Mouse (Mus musculus): ENCODE measurements around the gene Gm36210. TPM values are rescaled to one million over a fixed set of nuclear protein-coding genes. Genes with fewer than 3 reads are reported as not detected.

Gene Gm36210
- total and polyA plus RNA-seq, 3 experiments: 0.18 to 0.29 TPM; not detected in 1

DNA sequence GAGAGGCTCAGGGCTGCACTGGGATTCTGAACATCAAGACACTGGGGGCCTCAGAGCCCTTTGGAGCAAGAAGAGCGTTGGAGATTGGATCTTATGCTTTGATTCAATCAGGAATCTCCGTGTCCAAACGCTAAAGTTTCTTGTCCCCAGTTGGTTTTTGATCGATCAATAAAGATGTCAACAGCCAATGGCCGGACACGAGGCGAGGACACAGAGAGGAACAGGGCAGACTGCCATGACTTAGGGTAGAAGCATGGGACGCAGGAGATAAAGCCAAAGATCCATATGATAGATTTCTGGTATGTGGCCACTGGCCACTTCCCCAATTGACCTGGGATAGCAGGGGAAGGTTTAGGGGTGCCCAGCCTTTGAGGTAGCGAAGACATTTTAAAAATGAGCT lies 49.8 kb downstream of the Gm36210 start:
- DNase-seq: no peak
- no peak overlapping the region for H3K4me3 ChIP-seq
- 85% methylated on average over 9 of the region's 9 CpGs for WGBS
- TF ChIP-seq EP300 (IDR thresholded peaks at IDR 0.05; ENCODE audit: insufficient read depth, low read depth, low read length): no peak
- no peak for TF ChIP-seq CTCF (IDR thresholded peaks at IDR 0.05)
- no peak for TF ChIP-seq POLR2A (IDR thresholded peaks at IDR 0.05; ENCODE audit: insufficient read depth, low read depth, low read length)
- intact Hi-C loops (cut with DNase I): no loop called here
- no peak overlapping the region for H3K9ac ChIP-seq (ENCODE audit: low read depth, low read length)
- no peaks in the 10 kb centered on the region for H3K4me1 ChIP-seq (ENCODE audit: control insufficient read depth, insufficient read depth, low read length)
- H3K27me3 ChIP-seq (ENCODE audit: control insufficient read depth, insufficient read depth, low read length): no peaks in the 10 kb centered on the region
- no peaks in the 10 kb centered on the region for H3K36me3 ChIP-seq (ENCODE audit: control insufficient read depth, insufficient read depth, low read length)
- no peaks in the 10 kb centered on the region for H3K79me2 ChIP-seq (replicated peaks; ENCODE audit: control insufficient read depth, insufficient read depth, low read length)
- H3K27ac ChIP-seq: no peak overlapping the region

DNA sequence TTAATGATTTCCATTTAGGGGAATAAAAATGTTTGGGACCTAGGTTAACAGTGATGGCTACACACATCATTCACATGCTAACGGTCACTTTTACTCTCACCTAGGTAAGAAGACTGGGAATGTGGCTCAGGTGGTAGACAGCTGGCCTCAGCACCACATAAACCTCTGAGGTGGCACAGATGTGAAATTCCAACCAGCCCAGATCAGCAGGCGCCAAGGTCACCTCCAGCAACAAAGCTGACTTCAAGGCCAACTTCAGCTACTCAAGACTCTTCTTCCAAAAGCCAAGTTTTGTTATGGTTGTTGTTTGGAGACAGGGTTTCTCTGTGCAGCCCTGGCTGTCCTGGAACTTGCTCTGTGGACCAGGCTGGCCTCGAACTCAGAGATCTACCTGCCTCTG lies 52.7 kb downstream of the Gm36210 start:
- no peak overlapping the region for H3K9ac ChIP-seq (ENCODE audit: low read depth, low read length)
- no peaks in the 10 kb centered on the region for H3K27me3 ChIP-seq (ENCODE audit: control insufficient read depth, insufficient read depth, low read length)
- no peaks in the 10 kb centered on the region for H3K36me3 ChIP-seq (ENCODE audit: control insufficient read depth, insufficient read depth, low read length)
- H3K79me2 ChIP-seq (replicated peaks; ENCODE audit: control insufficient read depth, insufficient read depth, low read length): no peaks in the 10 kb centered on the region
- no peak for DNase-seq
- intact Hi-C loops (cut with DNase I): no loop called here
- H3K4me1 ChIP-seq (ENCODE audit: control insufficient read depth, insufficient read depth, low read length): no peaks in the 10 kb centered on the region
- TF ChIP-seq POLR2A (IDR thresholded peaks at IDR 0.05; ENCODE audit: insufficient read depth, low read depth, low read length): no peak
- TF ChIP-seq CTCF (IDR thresholded peaks at IDR 0.05): no peak
- no peak for TF ChIP-seq EP300 (IDR thresholded peaks at IDR 0.05; ENCODE audit: insufficient read depth, low read depth, low read length)
- H3K4me3 ChIP-seq: no peak overlapping the region
- WGBS: 75% methylated on average over 3 of the region's 3 CpGs
- no peak overlapping the region for H3K27ac ChIP-seq

- DNase-seq: no peak
- Histone ChIP-seq H3K9ac (ENCODE audit: low read depth, low read length) (no peak overlapping the region), H3K4me3 (no peak overlapping the region), H3K4me1 (ENCODE audit: control insufficient read depth, insufficient read depth, low read length) (no peaks in the 10 kb centered on the region), H3K36me3 (ENCODE audit: control insufficient read depth, insufficient read depth, low read length) (no peaks in the 10 kb centered on the region), H3K79me2 (replicated peaks; ENCODE audit: control insufficient read depth, insufficient read depth, low read length) (no peaks in the 10 kb centered on the region), H3K27me3 (ENCODE audit: control insufficient read depth, insufficient read depth, low read length) (no peaks in the 10 kb centered on the region), H3K27ac (no peak overlapping the region)
- 74% methylated on average over 8 of the region's 8 CpGs for WGBS
- intact Hi-C loops (cut with DNase I): no loop called here
- TF ChIP-seq CTCF (IDR thresholded peaks at IDR 0.05) (no peak), EP300 (IDR thresholded peaks at IDR 0.05; ENCODE audit: insufficient read depth, low read depth, low read length) (no peak), POLR2A (IDR thresholded peaks at IDR 0.05; ENCODE audit: insufficient read depth, low read depth, low read length) (no peak)
Observed at GRCm38 (mm10) chr7:4851315-4851688, 55.0 kb downstream of the Gm36210 start.

DNA sequence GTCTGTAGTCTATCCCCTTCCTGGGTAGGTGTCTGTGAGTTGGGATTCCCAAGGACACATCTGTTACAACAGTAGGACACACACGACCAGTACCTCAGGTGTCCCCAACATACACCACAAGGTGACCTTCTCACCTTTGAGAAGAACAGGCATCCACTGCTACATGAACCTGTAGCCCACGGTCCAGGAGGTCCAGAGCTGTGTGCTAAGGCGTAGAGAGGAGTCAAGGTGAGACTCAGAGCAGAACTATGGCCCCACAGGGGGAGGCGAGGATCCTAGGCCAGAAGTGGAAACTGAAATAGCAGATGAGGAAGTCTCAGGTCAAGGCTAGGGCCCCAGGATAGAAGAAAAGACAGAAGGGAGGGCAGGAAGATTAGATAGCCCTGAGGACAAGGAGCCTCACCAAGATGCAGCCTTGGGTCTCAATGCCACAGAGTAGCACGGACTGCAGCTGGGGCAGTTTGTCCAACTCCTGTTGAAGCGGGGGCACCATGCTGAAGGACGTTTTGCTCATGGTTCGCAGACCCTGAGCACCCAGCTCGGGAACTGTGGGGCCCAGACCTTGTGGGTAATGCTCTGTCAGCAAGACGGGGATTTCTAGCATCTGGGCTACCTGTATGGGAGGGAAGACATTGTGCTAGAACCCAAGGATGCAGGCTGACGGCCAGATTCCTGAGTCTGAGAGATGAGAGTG lies 55.5 kb downstream of the Gm36210 start:
- Histone ChIP-seq H3K79me2 (replicated peaks; ENCODE audit: control insufficient read depth, insufficient read depth, low read length) (no peaks in the 10 kb centered on the region), H3K27me3 (ENCODE audit: control insufficient read depth, insufficient read depth, low read length) (no peaks in the 10 kb centered on the region), H3K27ac (no peak overlapping the region), H3K4me3 (no peak overlapping the region), H3K4me1 (ENCODE audit: control insufficient read depth, insufficient read depth, low read length) (no peaks in the 10 kb centered on the region), H3K36me3 (ENCODE audit: control insufficient read depth, insufficient read depth, low read length) (no peaks in the 10 kb centered on the region), H3K9ac (ENCODE audit: low read depth, low read length) (no peak overlapping the region)
- no peak for TF ChIP-seq POLR2A (IDR thresholded peaks at IDR 0.05; ENCODE audit: insufficient read depth, low read depth, low read length)
- no peak for TF ChIP-seq EP300 (IDR thresholded peaks at IDR 0.05; ENCODE audit: insufficient read depth, low read depth, low read length)
- no peak for TF ChIP-seq CTCF (IDR thresholded peaks at IDR 0.05)
- intact Hi-C loops (cut with DNase I): no loop called here
- no peak for DNase-seq
- 79% methylated on average over 11 of the region's 11 CpGs for WGBS

GRCm38 (mm10) chr7:4849372-4849771 lies 56.9 kb downstream of the Gm36210 start:
- H3K4me1 ChIP-seq (ENCODE audit: control insufficient read depth, insufficient read depth, low read length): no peaks in the 10 kb centered on the region
- H3K9ac ChIP-seq (ENCODE audit: low read depth, low read length): no peak overlapping the region
- H3K27me3 ChIP-seq (ENCODE audit: control insufficient read depth, insufficient read depth, low read length): peaks cover 3% of the 10 kb centered on the region
- 51% methylated on average over 9 of the region's 9 CpGs for WGBS
- no peaks in the 10 kb centered on the region for H3K79me2 ChIP-seq (replicated peaks; ENCODE audit: control insufficient read depth, insufficient read depth, low read length)
- no peaks in the 10 kb centered on the region for H3K36me3 ChIP-seq (ENCODE audit: control insufficient read depth, insufficient read depth, low read length)
- TF ChIP-seq CTCF (IDR thresholded peaks at IDR 0.05): no peak
- TF ChIP-seq POLR2A (IDR thresholded peaks at IDR 0.05; ENCODE audit: insufficient read depth, low read depth, low read length): no peak
- intact Hi-C loops (cut with DNase I): no loop called here
- DNase-seq: no peak
- H3K27ac ChIP-seq: no peak overlapping the region
- H3K4me3 ChIP-seq: no peak overlapping the region

Other genes starting within 250 kb of the Gm36210 start
Only the 30 nearest of the 34 such genes appear.
- 1 to 10 TPM in 1 of 2 experiments, under 1 TPM in 1; 0.89 to 1.5 TPM for gene Brsk1, start 215.9 kb downstream of the Gm36210 start, total RNA-seq (2021)
- gene Brsk1, start 215.9 kb downstream of the Gm36210 start, polyA plus RNA-seq (2012; rRNA removed): 1.7 and 2.2 TPM in 2 replicates
- not detected for gene Tmem150b, start 181.3 kb downstream of the Gm36210 start, total RNA-seq (2021)
- 0.16 and 0.59 TPM in 2 replicates for gene Tmem150b, start 181.3 kb downstream of the Gm36210 start, polyA plus RNA-seq (2012; rRNA removed)
- gene Kmt5c, start 166.4 kb downstream of the Gm36210 start, total RNA-seq (2021): 10 to 100 TPM in 1 of 2 experiments, 1 to 10 TPM in 1; 8.5 to 11.2 TPM
- gene Kmt5c, start 166.4 kb downstream of the Gm36210 start, polyA plus RNA-seq (2012; rRNA removed): 36.4 and 38.5 TPM in 2 replicates
- 1 to 10 TPM; 1.7 to 3.5 TPM for gene Cox6b2, start 153.4 kb downstream of the Gm36210 start, total RNA-seq (2021)
- gene Cox6b2, start 153.4 kb downstream of the Gm36210 start, polyA plus RNA-seq (2012; rRNA removed): 7.7 and 8.6 TPM in 2 replicates
- not detected for gene Fam71e2, start 135.2 kb downstream of the Gm36210 start, total RNA-seq (2021)
- gene Fam71e2, start 135.2 kb downstream of the Gm36210 start, polyA plus RNA-seq (2012; rRNA removed): 0.09 and 0.35 TPM in 2 replicates
- gene Il11, start 123.7 kb downstream of the Gm36210 start, total RNA-seq (2021): not detected
- gene Il11, start 123.7 kb downstream of the Gm36210 start, polyA plus RNA-seq (2012; rRNA removed): 0.15 TPM in 1 of 2 replicates, not detected in the other
- not detected for gene Tmem190, start 123.6 kb downstream of the Gm36210 start, total RNA-seq (2021)
- gene Tmem190, start 123.6 kb downstream of the Gm36210 start, polyA plus RNA-seq (2012; rRNA removed): 0.29 TPM in 1 of 2 replicates, not detected in the other
- gene Tmem238, start 116.9 kb downstream of the Gm36210 start, total RNA-seq (2021): 1 to 10 TPM; 5.3 to 5.4 TPM
- gene Tmem238, start 116.9 kb downstream of the Gm36210 start, polyA plus RNA-seq (2012; rRNA removed): 2.2 and 4.3 TPM in 2 replicates
- gene Rpl28, start 113.6 kb downstream of the Gm36210 start, total RNA-seq (2021): 100 to 1,000 TPM; 492 to 575 TPM
- gene Rpl28, start 113.6 kb downstream of the Gm36210 start, polyA plus RNA-seq (2012; rRNA removed): 135 and 202 TPM in 2 replicates
- 10 to 100 TPM; 85.1 to 99.1 TPM for gene Ube2s, start 93.9 kb downstream of the Gm36210 start, total RNA-seq (2021)
- gene Ube2s, start 93.9 kb downstream of the Gm36210 start, polyA plus RNA-seq (2012; rRNA removed): 167 and 265 TPM in 2 replicates
- under 1 TPM in 1 of 2 experiments, not detected in 1; 0.07 TPM for gene Shisa7, start 61.8 kb downstream of the Gm36210 start, total RNA-seq (2021)
- gene Shisa7, start 61.8 kb downstream of the Gm36210 start, polyA plus RNA-seq (2012; rRNA removed): 0.09 and 0.12 TPM in 2 replicates
- gene Isoc2b, start 36.3 kb downstream of the Gm36210 start, total RNA-seq (2021): 1 to 10 TPM; 3.5 to 3.8 TPM
- 10.0 and 10.3 TPM in 2 replicates for gene Isoc2b, start 36.3 kb downstream of the Gm36210 start, polyA plus RNA-seq (2012; rRNA removed)
- gene Isoc2a, start 29.4 kb downstream of the Gm36210 start, total RNA-seq (2021): 10 to 100 TPM; 48.9 to 55.5 TPM
- 29.3 and 30.6 TPM in 2 replicates for gene Isoc2a, start 29.4 kb downstream of the Gm36210 start, polyA plus RNA-seq (2012; rRNA removed)
- gene Zfp628, start 8.7 kb upstream of the Gm36210 start, total RNA-seq (2021): 1 to 10 TPM; 6.8 to 9.4 TPM
- gene Zfp628, start 8.7 kb upstream of the Gm36210 start, polyA plus RNA-seq (2012; rRNA removed): 6.1 and 7.5 TPM in 2 replicates
- 1 to 10 TPM; 5.6 to 5.8 TPM for gene Nat14, start 15.5 kb upstream of the Gm36210 start, total RNA-seq (2021)
- gene Nat14, start 15.5 kb upstream of the Gm36210 start, polyA plus RNA-seq (2012; rRNA removed): 3.5 TPM in 2 replicates
- 1 to 10 TPM; 1.7 to 2.9 TPM for gene Ssc5d, start 19.3 kb upstream of the Gm36210 start, total RNA-seq (2021)
- 5.9 and 6.4 TPM in 2 replicates for gene Ssc5d, start 19.3 kb upstream of the Gm36210 start, polyA plus RNA-seq (2012; rRNA removed)
- gene Sbk2, start 57.9 kb upstream of the Gm36210 start, total RNA-seq (2021): 10 to 100 TPM; 26.5 to 35.6 TPM
- gene Sbk2, start 57.9 kb upstream of the Gm36210 start, polyA plus RNA-seq (2012; rRNA removed): 85.0 and 119 TPM in 2 replicates
- gene Sbk3, start 64.7 kb upstream of the Gm36210 start, total RNA-seq (2021): 10 to 100 TPM; 39.4 to 46.1 TPM
- gene Sbk3, start 64.7 kb upstream of the Gm36210 start, polyA plus RNA-seq (2012; rRNA removed): 66.1 and 72.5 TPM in 2 replicates
- gene Zfp579, start 89.6 kb upstream of the Gm36210 start, total RNA-seq (2021): 10 to 100 TPM; 12.3 to 14.0 TPM
- 51.8 and 70.2 TPM in 2 replicates for gene Zfp579, start 89.6 kb upstream of the Gm36210 start, polyA plus RNA-seq (2012; rRNA removed)
- 1 to 10 TPM; 8.7 to 9.2 TPM for gene Zfp524, start 107.9 kb upstream of the Gm36210 start, total RNA-seq (2021)
- 14.7 and 17.7 TPM in 2 replicates for gene Zfp524, start 107.9 kb upstream of the Gm36210 start, polyA plus RNA-seq (2012; rRNA removed)
- 10 to 100 TPM; 17.9 to 20.4 TPM for gene Fiz1, start 108.2 kb upstream of the Gm36210 start, total RNA-seq (2021)
- 18.2 and 20.4 TPM in 2 replicates for gene Fiz1, start 108.2 kb upstream of the Gm36210 start, polyA plus RNA-seq (2012; rRNA removed)
- not detected for gene Gm44973, start 109.0 kb upstream of the Gm36210 start, total RNA-seq (2021)
- gene Gm44973, start 109.0 kb upstream of the Gm36210 start, polyA plus RNA-seq (2012; rRNA removed): not detected in 2 replicates
- gene Zfp865, start 113.9 kb upstream of the Gm36210 start, total RNA-seq (2021): 10 to 100 TPM; 13.8 to 13.9 TPM
- gene Zfp865, start 113.9 kb upstream of the Gm36210 start, polyA plus RNA-seq (2012; rRNA removed): 13.5 and 16.9 TPM in 2 replicates
- under 1 TPM in 1 of 2 experiments, not detected in 1; 0.25 TPM for gene Ccdc106, start 114.0 kb upstream of the Gm36210 start, total RNA-seq (2021)
- gene Ccdc106, start 114.0 kb upstream of the Gm36210 start, polyA plus RNA-seq (2012; rRNA removed): 0.53 TPM in 1 of 2 replicates, not detected in the other
- gene 4632433K11Rik, start 127.6 kb upstream of the Gm36210 start, total RNA-seq (2021): not detected
- not detected in 2 replicates for gene 4632433K11Rik, start 127.6 kb upstream of the Gm36210 start, polyA plus RNA-seq (2012; rRNA removed)
- 1 to 10 TPM; 5.0 to 5.6 TPM for gene Zfp784, start 131.9 kb upstream of the Gm36210 start, total RNA-seq (2021)
- gene Zfp784, start 131.9 kb upstream of the Gm36210 start, polyA plus RNA-seq (2012; rRNA removed): 6.7 and 7.0 TPM in 2 replicates
- gene Zfp580, start 145.0 kb upstream of the Gm36210 start, total RNA-seq (2021): 1 to 10 TPM; 3.4 to 4.4 TPM
- 7.4 and 12.7 TPM in 2 replicates for gene Zfp580, start 145.0 kb upstream of the Gm36210 start, polyA plus RNA-seq (2012; rRNA removed)
- 10 to 100 TPM; 65.6 to 68.5 TPM for gene U2af2, start 155.6 kb upstream of the Gm36210 start, total RNA-seq (2021)
- 84.4 and 118 TPM in 2 replicates for gene U2af2, start 155.6 kb upstream of the Gm36210 start, polyA plus RNA-seq (2012; rRNA removed)
- gene Epn1, start 173.7 kb upstream of the Gm36210 start, total RNA-seq (2021): 100 to 1,000 TPM; 160 to 192 TPM
- gene Epn1, start 173.7 kb upstream of the Gm36210 start, polyA plus RNA-seq (2012; rRNA removed): 174 and 181 TPM in 2 replicates
- not detected for gene Rfpl4, start 210.4 kb upstream of the Gm36210 start, total RNA-seq (2021)
- gene Rfpl4, start 210.4 kb upstream of the Gm36210 start, polyA plus RNA-seq (2012; rRNA removed): not detected in 2 replicates